Mouse (Mus musculus) central nervous system, embryonic 14 days (tissue): ENCODE data around the gene C9. TPM values are rescaled to one million over a fixed set of nuclear protein-coding genes. Genes with fewer than 3 reads are reported as not detected.

Source experiments
- polyA plus RNA-seq: library from polyadenylated mRNA; depleted of rRNA; stranded (reverse); fragments of >200 nt; gene quantifications from 2 replicates; pipeline ENCODE4 v1.2.3, GENCODE M21; 2012; rRNA removed

C9 gene
- not detected in 2 replicates for polyA plus RNA-seq

DNA sequence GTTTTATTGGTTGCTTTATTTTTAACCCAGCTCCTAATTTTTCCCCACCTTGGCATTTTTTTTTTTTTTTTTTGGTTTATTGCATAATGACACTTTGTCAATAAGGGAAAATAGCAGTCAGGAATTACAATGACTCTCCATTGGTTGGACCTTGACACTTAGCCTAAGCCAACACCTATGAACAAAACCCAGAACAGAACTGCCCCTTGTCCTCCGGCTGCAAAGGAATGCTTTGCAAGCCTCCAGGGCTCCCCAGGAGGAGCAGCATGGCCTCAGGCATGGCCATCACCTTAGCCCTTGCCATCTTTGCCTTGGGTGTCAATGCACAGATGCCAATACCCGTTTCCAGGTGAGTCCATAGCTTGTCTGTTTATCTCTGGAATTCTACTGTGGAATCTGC, at the start of gene C9:
C9 (plus strand) TSS at position 193 of the 400 bp plus-strand sequence.

GRCm38 (mm10) chr15:6522653-6523167, 77.6 kb downstream of the C9 start, which contains the start of gene Fyb:
Gene Fyb, plus strand, starts transcription at chr15:6522853.

Other genes with a start within 250 kb of the C9 start
- 31.4 and 54.1 TPM in 2 replicates for gene Dab2, start 145.5 kb upstream of the C9 start, polyA plus RNA-seq
- 2.3 and 2.9 TPM in 2 replicates for gene Fyb, start 77.5 kb downstream of the C9 start, polyA plus RNA-seq